Mouse (Mus musculus): ENCODE data around the gene Tgm7. TPM values are rescaled to one million over a fixed set of nuclear protein-coding genes. Genes with fewer than 3 reads are reported as not detected.
"Not testable (repeated sequence)": the region's sequence is repeated elsewhere in the genome, so short reads cannot be mapped to it uniquely, and the experiment has no call there.

The Tgm7 gene
- polyA plus RNA-seq, 1 experiment: not detected

- Histone ChIP-seq H3K4me3 (replicated peaks; ENCODE audit: extremely low read depth, low read depth, low read length) (no peak overlapping the region), H3K4me1 (ENCODE audit: control insufficient read depth, insufficient read depth, low read length) (no peaks in the 10 kb centered on the region; the same call in 1 of the 2 replicates)
- 53% methylated on average over 9 of the region's 9 CpGs for WGBS
- no peak for TF ChIP-seq POLR2A (IDR thresholded peaks at IDR 0.05; ENCODE audit: borderline replicate concordance, extremely low read depth, low read depth, low read length)
- no peak for TF ChIP-seq CTCF (IDR thresholded peaks at IDR 0.05; ENCODE audit: insufficient read depth, low read length)
- no peak for DNase-seq
Measured at GRCm38 (mm10) chr2:121128865-121129620, 19.4 kb upstream of the Tgm7 start.

DNA sequence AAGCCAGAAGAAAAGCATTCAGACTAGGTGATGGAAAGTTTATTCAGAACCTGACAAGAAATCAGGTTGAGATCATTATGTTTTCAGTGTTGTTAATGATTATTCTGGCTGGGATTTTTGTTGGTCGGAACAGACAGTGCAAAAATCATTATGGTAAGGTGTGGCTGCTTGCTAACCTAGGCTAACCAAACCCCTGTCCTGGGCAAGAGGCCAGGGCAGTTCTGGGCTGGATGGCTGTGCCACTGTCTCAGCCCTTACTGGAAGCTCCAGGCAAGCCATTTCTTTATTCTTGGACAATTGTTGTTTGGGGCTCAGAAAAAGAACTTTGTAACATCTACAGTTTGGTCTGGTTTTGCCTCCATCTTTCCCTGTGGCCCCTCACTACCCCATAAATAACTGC is 17.9 kb upstream of the Tgm7 start:
- WGBS: 69% methylated on average over 1 of the region's 1 CpGs
- no peak overlapping the region for H3K4me3 ChIP-seq (replicated peaks; ENCODE audit: extremely low read depth, low read depth, low read length)
- TF ChIP-seq POLR2A (IDR thresholded peaks at IDR 0.05; ENCODE audit: borderline replicate concordance, extremely low read depth, low read depth, low read length) (no peak), CTCF (IDR thresholded peaks at IDR 0.05; ENCODE audit: insufficient read depth, low read length) (no peak)

GRCm38 (mm10) chr2:121126302-121126701 is 16.7 kb upstream of the Tgm7 start:
- not testable (repeated sequence) for H3K4me1 ChIP-seq (ENCODE audit: control insufficient read depth, insufficient read depth, low read length); DNase-seq; H3K4me3 ChIP-seq (replicated peaks; ENCODE audit: extremely low read depth, low read depth, low read length)
- WGBS: 97% methylated on average over 5 of the region's 5 CpGs

More for the DNA sequence above, 17.9 kb upstream of the Tgm7 start:
- no peaks in the 10 kb centered on the region; the same call in 1 of the 2 replicates for H3K4me1 ChIP-seq (ENCODE audit: control insufficient read depth, insufficient read depth, low read length)
- DNase-seq: no peak

- no peak for DNase-seq
- 71% methylated on average over 3 of the region's 3 CpGs for WGBS
- TF ChIP-seq CTCF (IDR thresholded peaks at IDR 0.05; ENCODE audit: insufficient read depth, low read length): no peak
- no peak for TF ChIP-seq POLR2A (IDR thresholded peaks at IDR 0.05; ENCODE audit: borderline replicate concordance, extremely low read depth, low read depth, low read length)
- Histone ChIP-seq H3K4me1 (ENCODE audit: control insufficient read depth, insufficient read depth, low read length) (no peaks in the 10 kb centered on the region), H3K4me3 (replicated peaks; ENCODE audit: extremely low read depth, low read depth, low read length) (no peak overlapping the region)
Measured at GRCm38 (mm10) chr2:121119260-121119659, 9.7 kb upstream of the Tgm7 start.

DNA sequence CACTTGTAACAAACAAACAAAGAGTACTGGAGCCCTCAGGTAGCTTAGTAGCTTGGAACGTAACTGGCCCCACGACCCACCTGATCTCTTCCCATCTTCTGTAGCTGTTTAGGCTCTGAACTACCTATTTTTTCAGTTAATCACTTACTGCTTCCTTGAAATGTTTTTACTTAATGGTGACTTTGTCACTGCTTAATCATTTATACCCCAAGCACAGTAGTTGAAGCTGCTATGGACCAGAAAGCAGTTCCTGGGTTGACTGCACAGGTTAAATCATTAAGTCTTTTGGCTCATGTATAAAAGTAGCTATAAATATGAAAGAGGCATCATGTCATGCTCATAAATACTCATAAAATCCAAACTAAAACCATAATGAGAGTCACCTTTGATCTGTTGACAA is 5.8 kb upstream of the Tgm7 start:
- TF ChIP-seq CTCF (IDR thresholded peaks at IDR 0.05; ENCODE audit: insufficient read depth, low read length) (no peak), POLR2A (IDR thresholded peaks at IDR 0.05; ENCODE audit: borderline replicate concordance, extremely low read depth, low read depth, low read length) (no peak)
- Histone ChIP-seq H3K4me1 (ENCODE audit: control insufficient read depth, insufficient read depth, low read length) (no peaks in the 10 kb centered on the region), H3K4me3 (replicated peaks; ENCODE audit: extremely low read depth, low read depth, low read length) (no peak overlapping the region)
- WGBS: 98% methylated on average over 2 of the region's 2 CpGs
- no peak for DNase-seq

DNA sequence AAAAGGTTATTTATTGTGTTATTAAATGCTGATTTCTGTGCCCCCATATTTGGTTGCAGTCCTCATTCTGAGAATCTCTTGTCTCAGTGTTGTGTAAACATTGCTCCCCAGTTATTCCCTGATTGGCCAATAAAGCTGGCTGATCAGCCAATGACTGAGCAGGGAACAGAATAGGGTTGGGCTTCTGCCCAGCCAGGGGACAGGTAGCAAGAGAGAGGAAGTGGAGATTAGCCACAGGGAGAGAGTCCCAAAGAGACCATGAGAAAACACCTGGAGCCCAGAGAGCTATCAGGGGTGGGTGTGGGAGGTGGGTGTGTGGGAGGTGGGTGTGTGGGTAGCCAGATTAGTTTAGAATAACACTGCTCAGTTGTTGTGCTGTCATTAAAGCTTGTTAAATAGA is 3.7 kb downstream of the Tgm7 start:
- no peak for DNase-seq
- Histone ChIP-seq H3K4me1 (ENCODE audit: control insufficient read depth, insufficient read depth, low read length) (no peaks in the 10 kb centered on the region), H3K4me3 (replicated peaks; ENCODE audit: extremely low read depth, low read depth, low read length) (no peak overlapping the region)
- TF ChIP-seq POLR2A (IDR thresholded peaks at IDR 0.05; ENCODE audit: borderline replicate concordance, extremely low read depth, low read depth, low read length) (no peak), CTCF (IDR thresholded peaks at IDR 0.05; ENCODE audit: insufficient read depth, low read length) (no peak)

GRCm38 (mm10) chr2:121102051-121102450 is 7.5 kb downstream of the Tgm7 start:
- WGBS: 14% methylated on average over 9 of the region's 9 CpGs
- TF ChIP-seq CTCF (IDR thresholded peaks at IDR 0.05; ENCODE audit: insufficient read depth, low read length) (peak; percentile 38), POLR2A (IDR thresholded peaks at IDR 0.05; ENCODE audit: borderline replicate concordance, extremely low read depth, low read depth, low read length) (no peak)
- Histone ChIP-seq H3K4me3 (replicated peaks; ENCODE audit: extremely low read depth, low read depth, low read length) (no peak overlapping the region), H3K4me1 (ENCODE audit: control insufficient read depth, insufficient read depth, low read length) (no peaks in the 10 kb centered on the region)
- DNase-seq: peak; percentile 46

- Histone ChIP-seq H3K4me3 (replicated peaks; ENCODE audit: extremely low read depth, low read depth, low read length) (no peak overlapping the region), H3K4me1 (ENCODE audit: control insufficient read depth, insufficient read depth, low read length) (no peaks in the 10 kb centered on the region)
- no peak for DNase-seq
- 58% methylated on average over 4 of the region's 4 CpGs for WGBS
- TF ChIP-seq CTCF (IDR thresholded peaks at IDR 0.05; ENCODE audit: insufficient read depth, low read length): no peak
- no peak for TF ChIP-seq POLR2A (IDR thresholded peaks at IDR 0.05; ENCODE audit: borderline replicate concordance, extremely low read depth, low read depth, low read length)
Measured at GRCm38 (mm10) chr2:121089751-121090150, 19.8 kb downstream of the Tgm7 start.

- 82% methylated on average over 3 of the region's 3 CpGs for WGBS
- Histone ChIP-seq H3K4me1 (ENCODE audit: control insufficient read depth, insufficient read depth, low read length) (no peaks in the 10 kb centered on the region), H3K4me3 (replicated peaks; ENCODE audit: extremely low read depth, low read depth, low read length) (no peak overlapping the region)
- TF ChIP-seq POLR2A (IDR thresholded peaks at IDR 0.05; ENCODE audit: borderline replicate concordance, extremely low read depth, low read depth, low read length): no peak
- no peak for TF ChIP-seq CTCF (IDR thresholded peaks at IDR 0.05; ENCODE audit: insufficient read depth, low read length)
- no peak for DNase-seq
Measured at GRCm38 (mm10) chr2:121088507-121088906, 21.1 kb downstream of the Tgm7 start.

DNA sequence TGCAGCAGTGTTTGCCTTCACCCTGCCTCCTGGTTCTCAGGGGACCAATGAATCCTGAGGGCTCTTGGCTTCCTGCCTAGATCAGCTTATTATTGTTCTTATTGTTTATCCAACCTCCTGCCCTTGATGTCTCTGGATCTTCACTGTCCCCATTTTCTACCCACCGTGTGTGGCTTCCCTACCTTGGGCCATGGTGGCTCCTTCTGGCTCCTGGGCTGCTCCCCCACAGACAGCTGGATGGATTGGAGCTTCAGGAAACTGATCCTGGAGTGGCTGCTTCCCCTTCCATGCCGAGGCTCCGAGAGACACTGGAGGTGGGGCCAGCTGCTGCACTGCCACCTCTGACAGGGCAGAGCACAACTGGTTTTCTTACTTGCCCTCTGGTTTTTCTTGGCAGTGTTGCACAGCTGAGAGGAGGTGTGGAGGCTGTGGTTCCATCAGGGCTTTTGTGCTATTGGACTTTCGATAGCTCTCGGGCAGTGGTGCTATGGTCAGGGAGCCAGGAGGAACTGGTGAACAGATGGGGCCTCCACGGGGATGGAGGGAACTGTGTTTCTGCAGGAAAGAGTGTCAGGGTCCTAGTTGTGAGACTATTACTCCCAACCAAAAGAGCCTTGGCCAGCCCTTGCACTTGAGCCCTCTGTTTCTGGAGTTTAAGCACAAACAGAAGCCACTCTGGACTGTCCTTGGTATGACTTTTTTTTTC is 24.0 kb downstream of the Tgm7 start, which contains the start of gene Tgm5:
TSS of gene Tgm5 (minus strand) at position 362 of the 706 bp plus-strand sequence.
- no peaks in the 10 kb centered on the region for H3K4me1 ChIP-seq (ENCODE audit: control insufficient read depth, insufficient read depth, low read length)
- no peak for TF ChIP-seq POLR2A (IDR thresholded peaks at IDR 0.05; ENCODE audit: borderline replicate concordance, extremely low read depth, low read depth, low read length)
- no peak for TF ChIP-seq CTCF (IDR thresholded peaks at IDR 0.05; ENCODE audit: insufficient read depth, low read length)
- no peak within 1 kb of the TSS for H3K4me3 ChIP-seq (replicated peaks; ENCODE audit: extremely low read depth, low read depth, low read length)
- WGBS: 32% methylated on average over 6 of the region's 6 CpGs
- no peak for DNase-seq
